Mouse (Mus musculus) erythroblast, embryonic 14.5 days (primary cell): ENCODE data around the gene Lactbl1.

ENCODE experiments used
- GATA1 ChIP-seq: IDR thresholded peaks from 2 replicates; pipeline ENCODE4 v1.6.1; 2012; ENCODE audit warnings: low read length, inconsistent platforms, mixed read lengths
- TAL1 ChIP-seq: IDR thresholded peaks from 3 replicates; pipeline ENCODE4 v1.6.1; 2012; ENCODE audit warnings: low read length, inconsistent platforms, mixed read lengths

- TF ChIP-seq TAL1: no peak
- no peak for TF ChIP-seq GATA1
These were observed 12.0 kb upstream of the Lactbl1 start, which contains the start of gene Tex46 for GRCm38 (mm10) chr4:136610387-136610856.
